Mouse (Mus musculus) E14TG2a.4 (cell line): ENCODE results near the gene Cd300lf.

Experiments
- CTCF ChIP-seq: conservative IDR thresholded peaks from 2 replicates; pipeline ENCODE4 v1.5.1; 2014; ENCODE audit warnings: low read length
- NANOG ChIP-seq: IDR thresholded peaks from 2 replicates; pipeline ENCODE4 v1.6.1; 2014; ENCODE audit warnings: borderline replicate concordance, low read length, mixed read lengths

DNA sequence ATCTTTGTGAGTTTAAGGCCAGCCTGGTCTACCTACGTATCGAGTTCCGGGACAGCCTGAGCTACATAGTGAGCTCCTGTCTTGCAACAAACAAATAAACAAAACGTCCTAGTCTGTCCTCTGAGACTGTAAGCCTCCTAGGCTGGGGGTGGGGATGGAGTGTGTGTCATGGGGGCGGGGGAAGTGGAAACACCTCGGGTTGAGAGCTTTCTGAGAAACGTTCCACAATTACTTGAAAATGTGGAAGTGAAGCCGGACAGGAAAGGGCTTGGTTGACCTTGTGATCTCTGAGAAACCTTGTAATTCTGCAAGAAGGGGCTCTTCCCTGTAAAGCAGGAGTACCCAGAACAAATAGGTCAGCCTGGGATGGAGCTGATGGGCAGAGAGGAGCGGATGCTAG is 14.4 kb downstream of the Cd300lf start:
- no peak for TF ChIP-seq CTCF
- no peak for TF ChIP-seq NANOG
